In genomic region chr10:89344132-89344490, GRCm38 (mm10) we compare ENCODE assay signal across 9 mouse cellular contexts. TPM values are rescaled to one million over a fixed set of nuclear protein-coding genes. Genes with fewer than 3 reads are reported as not detected.
DNase-seq lines count a peak whose midpoint lies in the region; ATAC-seq and TF ChIP-seq lines count a peak whose summit lies in the region.
"Had no signal": no experiment of that assay in that cellular context is flagged by ENCODE, and none has a peak within 500 bp of the region (broad histone marks: within the 10 kb centered on the region; RNA-seq: fewer than 3 reads in every experiment).

No protein-coding gene starts in this region.

- no peak for TF ChIP-seq CTCF in heart, adult 2 months (IDR thresholded peaks at IDR 0.05)
- no peak for TF ChIP-seq CTCF in ES-Bruce4 (IDR thresholded peaks at IDR 0.05; ENCODE audit: low read depth, low read length)

- intact Hi-C loops in heart, adult 2 months (cut with DNase I), result no loop called here
- intact Hi-C loops in heart, postnatal 36 days (cut with DNase I), result no loop called here

- H3K9me3 ChIP-seq in ES-Bruce4 (replicated peaks; ENCODE audit: control insufficient read depth, insufficient read depth, low read length, poor library complexity, severe bottlenecking), result no peaks in the 10 kb centered on the region
- no peaks in the 10 kb centered on the region for H3K9me3 ChIP-seq in heart, embryonic 16.5 days (replicated peaks; ENCODE audit: control insufficient read depth, low read length)
- no peaks in the 10 kb centered on the region for H3K9me3 ChIP-seq in liver, embryonic 13.5 days (replicated peaks)

- peak overlapping the region; percentile 54 for H3K4me3 ChIP-seq in heart, adult 2 months
- H3K4me3 ChIP-seq in ES-Bruce4 (ENCODE audit: low read depth, low read length), result peak overlapping the region; percentile 43
- peak overlapping the region; percentile 80 for H3K4me3 ChIP-seq in heart, embryonic 16.5 days (ENCODE audit: low read length)
- H3K4me3 ChIP-seq in liver, embryonic 13.5 days (replicated peaks), result peak overlapping the region; percentile 50

- TF ChIP-seq EP300 in heart, adult 2 months (IDR thresholded peaks at IDR 0.05; ENCODE audit: insufficient read depth, low read depth, low read length), result no peak
- no peak for TF ChIP-seq EP300 in ES-Bruce4 (IDR thresholded peaks at IDR 0.05; ENCODE audit: insufficient read depth, low read depth, low read length)

- H3K9ac ChIP-seq in heart, adult 2 months (ENCODE audit: low read depth, low read length), result peak overlapping the region; percentile 69
- H3K9ac ChIP-seq in ES-Bruce4 (ENCODE audit: low read depth, poor library complexity, severe bottlenecking), result peak overlapping the region; percentile 54
- H3K9ac ChIP-seq in heart, embryonic 16.5 days (ENCODE audit: low read length), result peak overlapping the region; percentile 85
- H3K9ac ChIP-seq in liver, embryonic 13.5 days, result no peak overlapping the region

- H3K27me3 ChIP-seq in heart, adult 2 months (ENCODE audit: control insufficient read depth, insufficient read depth, low read length), result no peaks in the 10 kb centered on the region
- peaks cover 7% of the 10 kb centered on the region for H3K27me3 ChIP-seq in ES-Bruce4 (ENCODE audit: control insufficient read depth, insufficient read depth, low read length, poor library complexity, severe bottlenecking)
- H3K27me3 ChIP-seq in heart, embryonic 16.5 days (ENCODE audit: control insufficient read depth, insufficient read depth, low read length), result peaks cover 6% of the 10 kb centered on the region; the same call in 1 of the 2 replicates
- H3K27me3 ChIP-seq in liver, embryonic 13.5 days, result peaks cover 42% of the 10 kb centered on the region

- ATAC-seq in heart, embryonic 16.5 days (replicated peaks; ENCODE audit: extremely low read depth, insufficient read depth, low FRiP score), result no peak
- ATAC-seq in liver, embryonic 13.5 days (ENCODE audit: low read depth), result no peak

- peaks cover 2% of the 10 kb centered on the region; the same call in 1 of the 2 replicates for H3K36me3 ChIP-seq in heart, adult 2 months (ENCODE audit: control insufficient read depth, insufficient read depth, low read length)
- H3K36me3 ChIP-seq in ES-Bruce4 (ENCODE audit: control insufficient read depth, insufficient read depth, low read length, poor library complexity, severe bottlenecking), result no peaks in the 10 kb centered on the region
- H3K36me3 ChIP-seq in heart, embryonic 16.5 days (ENCODE audit: control insufficient read depth, insufficient read depth), result no peaks in the 10 kb centered on the region
- no peaks in the 10 kb centered on the region for H3K36me3 ChIP-seq in liver, embryonic 13.5 days

- peak overlapping the region; percentile 97 for H3K4me2 ChIP-seq in heart, embryonic 16.5 days (ENCODE audit: low read depth, low read length)
- H3K4me2 ChIP-seq in liver, embryonic 13.5 days, result peak overlapping the region; percentile 59

- no peak for TF ChIP-seq POLR2A in heart, adult 2 months (IDR thresholded peaks at IDR 0.05; ENCODE audit: insufficient read depth, low read depth, low read length)
- TF ChIP-seq POLR2A in ES-Bruce4 (IDR thresholded peaks at IDR 0.05; ENCODE audit: insufficient read depth, low read length), result no peak

- 8% methylated on average over 4 of the region's 4 CpGs for WGBS in heart, adult 2 months
- 8% methylated on average over 4 of the region's 4 CpGs for WGBS in heart, embryonic 16.5 days
- 13% methylated on average over 4 of the region's 4 CpGs for WGBS in liver, embryonic 13.5 days (ENCODE audit: insufficient replicate concordance)

- peaks cover 1% of the 10 kb centered on the region for H3K4me1 ChIP-seq in heart, adult 2 months (ENCODE audit: control insufficient read depth, insufficient read depth, low read length)
- H3K4me1 ChIP-seq in ES-Bruce4 (ENCODE audit: control insufficient read depth, insufficient read depth, low read length), result no peaks in the 10 kb centered on the region
- peaks cover 25% of the 10 kb centered on the region for H3K4me1 ChIP-seq in heart, embryonic 16.5 days (ENCODE audit: control insufficient read depth, insufficient read depth, low read length)
- 0 out of 2 replicates have a peak, but pooled peaks cover 2% of the 10 kb centered on the region for H3K4me1 ChIP-seq in liver, embryonic 13.5 days (replicated peaks)

- H3K79me2 ChIP-seq in heart, adult 2 months (replicated peaks; ENCODE audit: control insufficient read depth, insufficient read depth, low read length), result no peaks in the 10 kb centered on the region

- DNase-seq in heart, adult 2 months, result no peak
- DNase-seq in heart, postnatal 36 days, result no peak
- DNase-seq in liver, embryonic 13.5 days, result no peak
- no peak for DNase-seq in cerebellum, adult 9-10 months
- DNase-seq in urinary bladder, postnatal 25 days (ENCODE audit: low spot score), result no peak
- no peak for DNase-seq in ovary, postnatal 10 days (ENCODE audit: low spot score)
- DNase-seq: B cell, adult 2 months had no signal

- peak overlapping the region; percentile 57 for H3K27ac ChIP-seq in heart, adult 2 months
- no peak overlapping the region for H3K27ac ChIP-seq in ES-Bruce4 (ENCODE audit: insufficient read depth, low read length)
- peak overlapping the region; percentile 84 for H3K27ac ChIP-seq in heart, embryonic 16.5 days (ENCODE audit: low read length)
- no peak overlapping the region for H3K27ac ChIP-seq in liver, embryonic 13.5 days

RNA-seq across cellular contexts. Expression of gene Ano4, which starts 0.5 kb away (rescaled TPM):
- total RNA-seq in heart, adult 2 months (2021), result 1 to 10 TPM; 7.2 to 7.5 TPM
- 4.3 and 5.5 TPM in 2 replicates for polyA plus RNA-seq in heart, adult 2 months (2012; rRNA removed)
- 1 to 10 TPM; 6.0 to 6.1 TPM for total RNA-seq in heart, postnatal 36 days (2021)
- polyA plus RNA-seq in ES-Bruce4 (2011; ENCODE audit: insufficient read depth, insufficient read length, low read depth, missing spikeins), result not detected in 2 replicates
- polyA plus RNA-seq in heart, embryonic 16.5 days (2015; fragmentation: Nextera tagmentation; extraction: Ambion mirVana), result 2.5 and 3.5 TPM in 2 replicates
- polyA plus RNA-seq in liver, embryonic 13.5 days (2015; fragmentation: Nextera tagmentation; extraction: Ambion mirVana), result 0.09 and 0.18 TPM in 2 replicates

Comparison
In these comparisons a context has a peak if more than half of its experiments do, and no peak if none do; other contexts are left out.
1. H3K27ac ChIP-seq: peak in heart, adult 2 months (single experiment) and heart, embryonic 16.5 days (single experiment); none in ES-Bruce4 (single experiment) and liver, embryonic 13.5 days (single experiment).
2. Peak in every context shown above with its lines, with median percentiles within 50 percentile points of each other: H3K4me3 ChIP-seq.